Mouse (Mus musculus): ENCODE results near the gene Smim17. TPM values are rescaled to one million over a fixed set of nuclear protein-coding genes. Genes with fewer than 3 reads are reported as not detected.

Smim17 gene
- total and polyA plus RNA-seq, 3 experiments = not detected

DNA sequence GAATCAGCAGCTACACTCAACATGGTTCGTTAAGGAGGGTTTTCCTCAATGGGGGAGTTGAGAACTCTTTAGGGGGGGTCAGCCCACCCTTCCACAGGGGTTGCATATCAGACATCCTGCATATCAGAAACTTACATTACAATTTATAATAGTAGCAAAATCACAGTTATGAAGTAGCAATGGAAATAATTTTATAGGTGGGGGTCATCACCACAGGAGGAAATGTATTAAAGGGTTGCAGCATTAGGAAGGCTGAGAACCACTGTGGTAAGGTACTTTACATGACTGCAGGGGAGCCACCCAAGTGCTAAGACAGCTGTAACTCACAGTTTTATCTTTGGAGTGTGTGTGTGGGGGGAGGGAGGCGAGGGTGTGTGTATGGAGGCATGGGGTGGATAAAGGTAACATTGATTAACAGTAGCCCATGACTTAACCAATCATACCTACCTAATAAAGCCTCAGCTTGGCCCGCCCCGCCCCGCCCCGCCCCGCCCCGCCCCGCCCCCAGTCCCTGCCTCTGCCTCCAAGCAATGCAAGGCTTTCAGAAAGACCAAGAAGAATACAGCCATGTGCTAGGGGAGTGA, 37.9 kb upstream of the Smim17 start:
- H3K9ac ChIP-seq (ENCODE audit: insufficient read depth, low read depth) = no peak overlapping the region
- H3K9me3 ChIP-seq (replicated peaks; ENCODE audit: low read length) = peaks cover 10% of the 10 kb centered on the region
- no peaks in the 10 kb centered on the region for H3K4me1 ChIP-seq (ENCODE audit: control insufficient read depth in 1 of 2, insufficient read depth in 2 of 2)
- H3K27me3 ChIP-seq (replicated peaks) = peaks cover 18% of the 10 kb centered on the region
- H3K79me2 ChIP-seq (replicated peaks; ENCODE audit: control insufficient read depth, extremely low read depth, insufficient read depth, poor library complexity, severe bottlenecking) = no peaks in the 10 kb centered on the region
- no peak for TF ChIP-seq JUN (IDR thresholded peaks at IDR 0.05; ENCODE audit: insufficient read depth, low read depth, low read length)
- no peak for TF ChIP-seq E2F4 (IDR thresholded peaks at IDR 0.05; ENCODE audit: insufficient replicate concordance, low read depth, low read length)
- no peak for TF ChIP-seq ZNF384 (IDR thresholded peaks at IDR 0.05; ENCODE audit: low read depth, low read length)
- TF ChIP-seq ELF1 (IDR thresholded peaks at IDR 0.05; ENCODE audit: low read depth, low read length) = no peak
- TF ChIP-seq CTCF (conservative IDR thresholded peaks at IDR 0.05 in 1 of 2, IDR thresholded peaks at IDR 0.05 in 1 of 2; ENCODE audit: low read depth in 2 of 2, low read length in 2 of 2) = no peak
- TF ChIP-seq TCF12 (IDR thresholded peaks at IDR 0.05; ENCODE audit: low read depth, low read length) = no peak
- TF ChIP-seq POLR2AphosphoS2 (IDR thresholded peaks at IDR 0.05; ENCODE audit: low read depth, low read length) = no peak
- no peak for TF ChIP-seq ETS1 (conservative IDR thresholded peaks at IDR 0.05; ENCODE audit: low read depth, low read length)
- no peak for TF ChIP-seq SMC3 (IDR thresholded peaks at IDR 0.05; ENCODE audit: low read depth, low read length)
- no peak for TF ChIP-seq CHD2 (IDR thresholded peaks at IDR 0.05; ENCODE audit: low read length)
- TF ChIP-seq MYC (IDR thresholded peaks at IDR 0.05; ENCODE audit: low read depth, low read length) = no peak
- no peak for TF ChIP-seq MAZ (IDR thresholded peaks at IDR 0.05; ENCODE audit: low read depth, low read length)
- no peak overlapping the region for H3K27ac ChIP-seq (ENCODE audit: insufficient read depth, low read depth)
- in situ Hi-C loops (cut with MboI; ENCODE audit: low pct_ligation_motif_present, low pct_unique_long_range_greater_than_20kb, low sequenced_read_pairs) (loop anchor here (25.0 kb wide), 2 partner anchors 302 to 552 kb away; no protein-coding TSS in a partner anchor), dilution Hi-C loops (cut with MboI; ENCODE audit: extremely low pct_ligation_motif_present, extremely low pct_unique_long_range_greater_than_20kb, low sequenced_read_pairs) (no loop called here)
- H3K4me2 ChIP-seq (ENCODE audit: insufficient read depth, low read depth, poor library complexity, severe bottlenecking) = no peak overlapping the region
- no peaks in the 10 kb centered on the region for H3K36me3 ChIP-seq (replicated peaks in 1 of 2; ENCODE audit: control insufficient read depth in 1 of 2, insufficient read depth in 1 of 2, low read length in 1 of 2)
- H3K4me3 ChIP-seq (replicated peaks in 1 of 3; ENCODE audit: low read depth in 2 of 3, low read length in 2 of 3, poor library complexity in 1 of 3) = no peak overlapping the region
- DNase-seq (ENCODE audit: extremely low read depth) = no peak

GRCm38 (mm10) chr7:6361756-6362155, 36.8 kb upstream of the Smim17 start:
- H3K4me2 ChIP-seq (ENCODE audit: insufficient read depth, low read depth, poor library complexity, severe bottlenecking) = no peak overlapping the region
- DNase-seq (ENCODE audit: extremely low read depth) = no peak
- H3K27me3 ChIP-seq (replicated peaks) = peaks cover 8% of the 10 kb centered on the region
- H3K9me3 ChIP-seq (replicated peaks; ENCODE audit: low read length) = peaks cover 10% of the 10 kb centered on the region
- no peak overlapping the region for H3K4me3 ChIP-seq (replicated peaks in 1 of 3; ENCODE audit: low read depth in 2 of 3, low read length in 2 of 3, poor library complexity in 1 of 3)
- H3K9ac ChIP-seq (ENCODE audit: insufficient read depth, low read depth) = no peak overlapping the region
- H3K36me3 ChIP-seq (replicated peaks in 1 of 2; ENCODE audit: control insufficient read depth in 1 of 2, insufficient read depth in 1 of 2, low read length in 1 of 2) = no peaks in the 10 kb centered on the region
- no peaks in the 10 kb centered on the region for H3K79me2 ChIP-seq (replicated peaks; ENCODE audit: control insufficient read depth, extremely low read depth, insufficient read depth, poor library complexity, severe bottlenecking)
- dilution Hi-C loops (cut with MboI; ENCODE audit: extremely low pct_ligation_motif_present, extremely low pct_unique_long_range_greater_than_20kb, low sequenced_read_pairs) (no loop called here), in situ Hi-C loops (cut with MboI; ENCODE audit: low pct_ligation_motif_present, low pct_unique_long_range_greater_than_20kb, low sequenced_read_pairs) (loop anchor here (25.0 kb wide), 2 partner anchors 301 to 551 kb away; no protein-coding TSS in a partner anchor)
- TF ChIP-seq SIN3A (IDR thresholded peaks at IDR 0.05; ENCODE audit: low read length) = no peak
- no peak for TF ChIP-seq NRF1 (IDR thresholded peaks at IDR 0.05; ENCODE audit: low read depth, low read length)
- TF ChIP-seq E2F4 (IDR thresholded peaks at IDR 0.05; ENCODE audit: insufficient replicate concordance, low read depth, low read length) = no peak
- no peak for TF ChIP-seq ZMIZ1 (IDR thresholded peaks at IDR 0.05; ENCODE audit: low read depth, low read length)
- TF ChIP-seq ZNF384 (IDR thresholded peaks at IDR 0.05; ENCODE audit: low read depth, low read length) = no peak
- no peak for TF ChIP-seq TBP (conservative IDR thresholded peaks at IDR 0.05; ENCODE audit: low read depth, low read length)
- no peak for TF ChIP-seq ELF1 (IDR thresholded peaks at IDR 0.05; ENCODE audit: low read depth, low read length)
- no peak for TF ChIP-seq IRF4 (IDR thresholded peaks at IDR 0.05; ENCODE audit: low read depth, low read length)
- H3K4me1 ChIP-seq (ENCODE audit: control insufficient read depth in 1 of 2, insufficient read depth in 2 of 2) = no peaks in the 10 kb centered on the region
- H3K27ac ChIP-seq (ENCODE audit: insufficient read depth, low read depth) = no peak overlapping the region

All from CH12.LX (cell line).